Mouse (Mus musculus): Measurements from ENCODE around the gene Adamts17.

- no peak for TF ChIP-seq EP300 (IDR thresholded peaks at IDR 0.05; ENCODE audit: low read length)
- TF ChIP-seq POLR2A (IDR thresholded peaks at IDR 0.05; ENCODE audit: low read depth, low read length), result no peak
Measured at GRCm38 (mm10) chr7:67039861-67040260, 200.3 kb downstream of the Adamts17 start.
